Mouse (Mus musculus) MEL-GATA-1-ER (cell line): ENCODE measurements around the gene Tomm70a.

Experiments
- DNase-seq: peaks from one replicate; pipeline ENCODE4 v3.0.0-alpha.2; 2012; ENCODE audit warnings: low read depth; ENCODE audit errors: extremely low read depth

Tomm70a gene

GRCm38 (mm10) chr16:57189493-57189892 is 68.0 kb downstream of the Tomm70a start:
- DNase-seq = peak; percentile 73

GRCm38 (mm10) chr16:57190390-57190789 is 68.9 kb downstream of the Tomm70a start:
- no peak for DNase-seq

GRCm38 (mm10) chr16:57191214-57191613 is 69.7 kb downstream of the Tomm70a start:
- DNase-seq = no peak

- DNase-seq = no peak
These were observed 75.1 kb downstream of the Tomm70a start for GRCm38 (mm10) chr16:57196590-57196989.

DNA sequence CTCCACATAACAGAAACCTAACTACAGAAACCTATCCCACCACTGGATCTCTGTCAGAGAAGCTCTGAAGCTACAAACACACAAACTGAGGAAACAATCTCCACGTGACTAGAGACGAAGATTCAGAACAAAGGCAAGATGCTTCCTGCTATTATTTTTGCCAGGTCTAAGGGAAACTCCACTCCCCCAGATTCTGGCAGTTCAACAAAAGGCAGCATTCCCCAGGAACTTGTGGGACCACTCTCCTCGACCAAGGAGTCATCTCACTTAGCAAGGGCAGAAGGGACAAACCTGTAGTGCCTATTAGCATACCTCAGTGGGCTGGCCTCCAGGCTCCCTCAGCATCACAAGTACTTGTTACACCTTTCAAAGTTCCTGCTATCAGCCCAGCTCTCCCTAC is 75.8 kb downstream of the Tomm70a start:
- DNase-seq = no peak
